Mouse (Mus musculus) stomach, embryonic 15.5 days (tissue): ENCODE measurements around the gene Gnai2. TPM values are rescaled to one million over a fixed set of nuclear protein-coding genes. Genes with fewer than 3 reads are reported as not detected.
A peak's percentile ranks its signal among the peaks of the same experiment; 100 is the strongest.

Experiments used
- ATAC-seq: fragments of 200-750 bp; cut with Nextera tagmentation; 2 replicates; pipeline ENCODE4 v1.8.0; 2017; ENCODE audit warnings: low read depth, moderate number of reproducible peaks, moderate TSS enrichment; ENCODE audit not compliant: insufficient read depth, low FRiP score
- H3K27ac ChIP-seq: fragments of 300-500 bp; sonication (generic); 2 replicates; pipeline ENCODE4 v1.5.1; 2015; ENCODE audit warnings: mild to moderate bottlenecking, inconsistent platforms
- H3K27me3 ChIP-seq: fragments of 300-500 bp; sonication (generic); replicated peaks from 2 replicates; pipeline ENCODE4 v1.6.1; 2015; ENCODE audit warnings: inconsistent platforms
- H3K36me3 ChIP-seq: fragments of 300-500 bp; sonication (generic); 2 replicates; pipeline ENCODE4 v1.6.1; 2015; ENCODE audit warnings: inconsistent platforms
- H3K4me1 ChIP-seq: fragments of 300-500 bp; sonication (generic); 2 replicates; pipeline ENCODE4 v1.6.1; 2015; ENCODE audit warnings: inconsistent platforms
- H3K4me2 ChIP-seq: fragments of 300-500 bp; sonication (generic); 2 replicates; pipeline ENCODE4 v1.6.1; 2015; ENCODE audit warnings: mild to moderate bottlenecking, inconsistent platforms
- H3K4me3 ChIP-seq: fragments of 300-500 bp; sonication (generic); replicated peaks from 2 replicates; pipeline ENCODE4 v1.5.1; 2015; ENCODE audit warnings: inconsistent platforms
- H3K9ac ChIP-seq: fragments of 300-500 bp; sonication (generic); 2 replicates; pipeline ENCODE4 v1.6.1; 2015; ENCODE audit warnings: inconsistent platforms
- H3K9me3 ChIP-seq: fragments of 300-500 bp; sonication (generic); 2 replicates; pipeline ENCODE4 v1.6.1; 2016; ENCODE audit warnings: inconsistent platforms
- WGBS: fragments of 180-500 bp; shearing (Covaris S2); methylation state at CpG from one replicate; pipeline ENCODE4 v1.1.7; 2015; 5-methylcytosine and 5-hydroxymethylcytosine counted together
- polyA plus RNA-seq: library from polyadenylated mRNA; unstranded; fragments of >200 nt; fragmentation: Nextera tagmentation; extraction: Ambion mirVana; gene quantifications from 2 replicates; pipeline ENCODE4 v1.2.1, GENCODE M21; 2015

The Gnai2 gene
- polyA plus RNA-seq, 1 experiment from 2014 or later, result 371 TPM

DNA sequence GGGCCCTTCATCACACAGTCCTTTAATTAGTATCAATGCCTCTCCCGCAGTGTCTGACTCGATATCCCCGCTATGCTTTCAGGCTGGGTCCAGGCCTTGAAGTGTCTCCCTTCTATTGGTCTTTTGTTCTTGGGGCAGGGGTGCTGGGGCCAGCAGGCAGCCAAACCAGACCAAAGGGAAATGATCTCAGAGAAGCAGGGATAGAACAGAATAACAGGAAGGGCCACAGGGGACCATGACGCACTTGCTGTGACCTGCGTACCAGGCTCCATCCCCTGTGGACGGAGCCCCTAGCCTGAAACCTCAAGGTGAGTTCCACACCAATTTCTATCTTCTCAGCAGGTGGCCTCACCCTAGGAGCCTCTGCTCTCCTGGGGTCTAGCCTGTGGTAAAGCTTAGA is 17.1 kb downstream of the Gnai2 start:
- no peak for ATAC-seq
- Histone ChIP-seq H3K9me3 (no peaks in the 10 kb centered on the region), H3K4me1 (peaks cover 31% of the 10 kb centered on the region), H3K36me3 (peaks cover 50% of the 10 kb centered on the region), H3K27me3 (no peaks in the 10 kb centered on the region), H3K9ac (no peak overlapping the region), H3K4me3 (no peak overlapping the region), H3K27ac (peak overlapping the region; percentile 85), H3K4me2 (no peak overlapping the region)
- 82% methylated on average over 6 of the region's 6 CpGs for WGBS

- whole genome bisulfite sequencing, result 77% methylated on average over 2 of the region's 2 CpGs
- no peak for ATAC-seq
- no peaks in the 10 kb centered on the region for H3K27me3 ChIP-seq
- no peak overlapping the region for H3K4me2 ChIP-seq
- peaks cover 50% of the 10 kb centered on the region for H3K36me3 ChIP-seq
- no peaks in the 10 kb centered on the region for H3K9me3 ChIP-seq
- H3K9ac ChIP-seq, result no peak overlapping the region
- H3K27ac ChIP-seq, result no peak overlapping the region
- H3K4me1 ChIP-seq, result peaks cover 35% of the 10 kb centered on the region
- H3K4me3 ChIP-seq, result no peak overlapping the region
Observed at GRCm38 (mm10) chr9:107617461-107617860, 17.7 kb downstream of the Gnai2 start.

DNA sequence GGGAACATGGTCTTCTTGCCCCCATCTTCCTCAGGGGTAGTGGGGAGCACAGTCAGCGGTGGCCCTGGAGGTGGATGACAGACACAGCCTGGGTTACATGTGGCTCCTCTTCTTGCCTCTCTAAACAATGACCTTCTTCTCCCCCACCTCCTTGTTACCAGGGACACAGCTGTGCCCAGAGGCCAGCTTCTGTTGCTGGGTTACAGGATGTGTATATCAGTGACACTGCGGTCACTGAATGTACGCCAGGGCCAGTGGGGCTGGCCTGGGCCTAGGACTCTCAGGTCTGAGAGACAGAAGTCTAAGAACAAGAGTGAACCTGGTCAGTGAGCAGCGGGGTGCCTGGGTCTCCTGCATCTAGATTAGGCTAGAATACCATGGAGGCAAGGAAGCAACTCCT is 20.1 kb downstream of the Gnai2 start:
- WGBS, result 76% methylated on average over 4 of the region's 4 CpGs
- H3K4me2 ChIP-seq, result no peak overlapping the region
- no peak for ATAC-seq
- no peak overlapping the region for H3K27ac ChIP-seq
- no peaks in the 10 kb centered on the region for H3K9me3 ChIP-seq
- H3K36me3 ChIP-seq, result peaks cover 44% of the 10 kb centered on the region
- no peak overlapping the region for H3K4me3 ChIP-seq
- H3K4me1 ChIP-seq, result peaks cover 37% of the 10 kb centered on the region
- no peak overlapping the region for H3K9ac ChIP-seq
- no peaks in the 10 kb centered on the region for H3K27me3 ChIP-seq

- H3K27ac ChIP-seq, result peak overlapping the region; percentile 88
- peaks cover 32% of the 10 kb centered on the region for H3K36me3 ChIP-seq
- 8% methylated on average over 12 of the region's 12 CpGs for WGBS
- no peak overlapping the region for H3K9ac ChIP-seq
- no peaks in the 10 kb centered on the region for H3K27me3 ChIP-seq
- H3K4me2 ChIP-seq, result peak overlapping the region; percentile 89
- peaks cover 34% of the 10 kb centered on the region for H3K4me1 ChIP-seq
- H3K4me3 ChIP-seq, result peak overlapping the region; percentile 40
- no peak for ATAC-seq
- no peaks in the 10 kb centered on the region for H3K9me3 ChIP-seq
Observed at GRCm38 (mm10) chr9:107612945-107613569, 22.1 kb downstream of the Gnai2 start.

- Histone ChIP-seq H3K9ac (peak overlapping the region; percentile 12; the same call in 1 of the 2 replicates), H3K4me1 (peaks cover 40% of the 10 kb centered on the region)
- 5% methylated on average over 44 of the region's 48 CpGs for WGBS
Observed at GRCm38 (mm10) chr9:107612191-107612944, 22.8 kb downstream of the Gnai2 start.

DNA sequence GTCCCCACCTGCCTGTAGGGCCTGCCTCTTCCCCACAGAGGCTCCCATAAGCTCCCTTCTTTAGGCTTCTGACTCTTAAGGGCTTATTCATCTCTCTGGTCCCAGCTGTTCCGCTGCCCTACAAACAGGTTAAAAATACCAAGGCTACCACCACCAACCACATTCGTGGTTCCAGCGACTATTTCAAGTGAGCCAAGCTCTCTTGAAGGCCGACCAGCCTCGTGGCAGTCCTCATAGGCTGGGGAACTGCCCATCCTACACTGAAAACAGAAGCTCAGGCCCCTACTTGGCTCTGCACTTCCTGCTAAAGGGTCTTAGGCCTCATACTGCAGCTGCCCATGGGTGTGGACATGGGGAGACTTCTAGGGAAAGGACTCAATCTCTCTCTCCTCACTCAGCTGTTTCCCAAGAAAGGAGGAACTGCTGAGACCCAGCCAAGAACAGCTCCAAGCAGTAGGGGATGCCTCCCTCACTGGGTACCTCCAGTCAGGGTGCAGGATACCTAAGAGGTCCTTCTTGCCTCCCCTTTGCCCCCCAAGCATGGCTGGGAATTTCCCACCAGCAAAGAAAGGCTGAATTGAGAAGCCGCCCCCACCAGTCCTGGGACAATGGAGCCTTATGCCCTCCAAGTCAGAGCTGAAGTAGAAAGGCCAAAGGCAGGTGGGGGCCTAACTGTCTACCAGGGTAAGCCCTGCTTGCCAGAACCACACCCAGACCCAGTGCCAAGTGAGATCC is 23.5 kb downstream of the Gnai2 start:
- ATAC-seq, result no peak
- Histone ChIP-seq H3K36me3 (peaks cover 23% of the 10 kb centered on the region), H3K4me3 (peak overlapping the region; percentile 40; the same call in 1 of the 2 replicates), H3K9me3 (no peaks in the 10 kb centered on the region), H3K27me3 (no peaks in the 10 kb centered on the region), H3K27ac (peak overlapping the region; percentile 90), H3K4me2 (peak overlapping the region; percentile 89; the same call in 1 of the 2 replicates), H3K9ac (no peak overlapping the region), H3K4me1 (peaks cover 46% of the 10 kb centered on the region)
- 64% methylated on average over 6 of the region's 6 CpGs for WGBS

More at GRCm38 (mm10) chr9:107612191-107612944, 22.8 kb downstream of the Gnai2 start:
- peak overlapping the region; percentile 40 for H3K4me3 ChIP-seq
- peak overlapping the region; percentile 89 for H3K4me2 ChIP-seq
- no peaks in the 10 kb centered on the region for H3K27me3 ChIP-seq
- no peaks in the 10 kb centered on the region for H3K9me3 ChIP-seq
- H3K27ac ChIP-seq, result peak overlapping the region; percentile 90
- H3K36me3 ChIP-seq, result peaks cover 28% of the 10 kb centered on the region
- peak; percentile 92 for ATAC-seq

GRCm38 (mm10) chr9:107609433-107609830 is 25.7 kb downstream of the Gnai2 start:
- H3K4me1 ChIP-seq, result peaks cover 56% of the 10 kb centered on the region

DNA sequence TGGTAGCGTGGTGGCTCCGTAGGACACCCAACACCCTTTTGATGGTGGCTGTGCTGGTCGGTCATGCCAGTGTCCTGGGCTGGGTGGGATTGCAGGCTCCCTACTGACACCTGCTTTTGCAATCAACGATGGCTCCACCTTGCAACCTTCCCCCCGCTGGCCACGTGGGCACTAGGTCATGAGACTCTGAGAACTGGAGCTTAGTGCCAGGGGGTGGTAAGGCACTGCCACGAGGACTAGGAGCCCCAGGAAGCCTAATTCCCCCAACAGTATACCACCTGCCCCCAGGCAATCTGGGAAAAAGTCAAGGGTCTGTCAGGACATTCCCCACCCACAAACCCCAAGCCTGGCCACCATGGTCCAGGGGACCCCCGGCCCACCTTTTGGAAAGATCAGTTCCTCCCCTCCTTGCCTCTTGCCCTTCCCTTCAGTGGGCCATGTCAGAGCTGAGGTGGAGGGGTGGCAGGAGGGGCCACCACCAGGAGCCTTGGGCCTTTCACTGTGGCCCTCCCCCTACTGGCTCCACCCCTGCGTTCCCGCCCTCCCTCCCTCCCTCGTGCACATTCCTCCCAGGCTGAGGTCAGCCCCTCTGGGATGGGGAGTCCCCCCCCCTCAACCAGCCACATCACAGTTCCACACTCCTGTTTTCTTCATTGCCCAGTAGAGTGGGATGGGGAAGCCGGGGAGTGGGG is 26.3 kb downstream of the Gnai2 start, which contains the start of gene Sema3b:
Sema3b (minus strand) TSS at position 489 of the 692 bp plus-strand sequence.
- no peaks in the 10 kb centered on the region for H3K9me3 ChIP-seq
- peak within 1 kb of the TSS; percentile 11; the same call in 1 of the 2 replicates for H3K4me2 ChIP-seq
- H3K4me1 ChIP-seq, result peaks cover 61% of the 10 kb centered on the region
- peak within 1 kb of the TSS; percentile 60 for H3K27ac ChIP-seq
- no peak for ATAC-seq
- 37% methylated on average over 12 of the region's 12 CpGs for WGBS
- 0 out of 2 replicates have a peak, but pooled peaks cover 3% of the 10 kb centered on the region for H3K36me3 ChIP-seq
- no peak within 1 kb of the TSS for H3K4me3 ChIP-seq
- H3K27me3 ChIP-seq, result no peaks in the 10 kb centered on the region
- no peak within 1 kb of the TSS for H3K9ac ChIP-seq

More at GRCm38 (mm10) chr9:107609433-107609830, 25.7 kb downstream of the Gnai2 start:
- Histone ChIP-seq H3K27me3 (no peaks in the 10 kb centered on the region), H3K9me3 (no peaks in the 10 kb centered on the region), H3K27ac (peak overlapping the region; percentile 17; the same call in 1 of the 2 replicates), H3K9ac (no peak overlapping the region), H3K4me3 (no peak overlapping the region), H3K36me3 (0 out of 2 replicates have a peak, but pooled peaks cover 6% of the 10 kb centered on the region), H3K4me2 (no peak overlapping the region)
- WGBS, result 65% methylated on average over 4 of the region's 4 CpGs
- ATAC-seq, result no peak

DNA sequence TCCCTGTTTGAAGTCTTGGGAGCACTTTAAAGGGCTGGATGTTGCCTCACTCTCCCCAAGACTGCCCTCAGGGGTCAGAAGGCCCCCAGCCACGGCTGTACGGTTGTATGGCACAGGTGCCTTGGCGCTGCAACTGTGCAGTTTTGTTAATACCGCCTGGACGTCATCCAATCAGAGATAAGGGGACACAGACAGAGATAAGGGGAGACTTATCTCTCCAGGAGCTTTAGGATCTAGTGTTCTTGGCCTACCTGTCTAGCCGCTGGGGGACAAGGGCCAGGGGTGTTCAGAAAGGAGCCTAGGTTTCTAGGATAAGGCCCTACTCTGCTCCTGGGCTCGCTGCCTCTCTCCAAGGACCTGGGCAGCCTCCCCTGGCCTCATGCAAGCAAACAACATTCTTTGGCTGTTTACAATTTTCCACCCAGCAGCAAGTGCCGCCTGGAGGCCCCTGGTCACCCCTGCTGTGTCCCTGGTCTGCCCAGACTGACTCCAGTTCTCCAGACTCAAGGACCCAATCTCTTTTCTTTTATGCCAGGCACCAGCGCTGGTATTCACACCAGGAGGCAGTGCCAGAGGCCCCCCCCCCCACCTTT is 27.4 kb downstream of the Gnai2 start:
- peak overlapping the region; percentile 11; the same call in 1 of the 2 replicates for H3K4me2 ChIP-seq
- no peaks in the 10 kb centered on the region for H3K27me3 ChIP-seq
- H3K27ac ChIP-seq, result peak overlapping the region; percentile 60
- no peak overlapping the region for H3K9ac ChIP-seq
- H3K4me1 ChIP-seq, result peaks cover 60% of the 10 kb centered on the region
- no peaks in the 10 kb centered on the region for H3K36me3 ChIP-seq
- H3K4me3 ChIP-seq, result no peak overlapping the region
- H3K9me3 ChIP-seq, result no peaks in the 10 kb centered on the region
- no peak for ATAC-seq
- 51% methylated on average over 9 of the region's 9 CpGs for WGBS

GRCm38 (mm10) chr9:107607036-107607435 is 28.1 kb downstream of the Gnai2 start:
- Histone ChIP-seq H3K36me3 (no peaks in the 10 kb centered on the region), H3K27ac (peak overlapping the region; percentile 60), H3K4me3 (peak overlapping the region; percentile 7; the same call in 1 of the 2 replicates), H3K4me2 (peak overlapping the region; percentile 38), H3K9me3 (no peaks in the 10 kb centered on the region), H3K4me1 (peaks cover 58% of the 10 kb centered on the region), H3K9ac (no peak overlapping the region), H3K27me3 (no peaks in the 10 kb centered on the region)
- no peak for ATAC-seq
- 55% methylated on average over 2 of the region's 2 CpGs for WGBS

DNA sequence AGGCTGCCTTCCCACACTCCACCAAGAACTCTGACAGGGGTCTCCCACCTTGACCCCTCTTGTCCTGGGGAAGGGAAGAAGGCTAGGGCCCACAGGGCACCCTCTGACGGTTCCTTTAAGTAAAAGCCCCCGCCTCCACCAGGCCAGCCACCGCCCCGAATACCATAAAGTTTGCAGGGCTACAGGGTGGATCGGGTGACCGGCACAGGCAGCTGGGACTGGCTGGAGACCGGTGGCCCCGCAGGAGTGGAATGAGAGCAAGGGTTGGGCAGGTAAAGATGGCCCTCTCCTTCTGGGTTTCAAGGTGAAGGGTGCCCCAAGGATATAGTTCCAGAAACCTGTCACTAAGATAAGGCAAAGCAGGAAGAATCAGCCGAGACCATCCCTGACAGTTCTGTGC is 28.6 kb downstream of the Gnai2 start:
- Histone ChIP-seq H3K27ac (peak overlapping the region; percentile 38), H3K9me3 (no peaks in the 10 kb centered on the region), H3K36me3 (no peaks in the 10 kb centered on the region), H3K4me1 (peaks cover 54% of the 10 kb centered on the region), H3K4me2 (peak overlapping the region; percentile 38), H3K27me3 (no peaks in the 10 kb centered on the region), H3K9ac (no peak overlapping the region), H3K4me3 (peak overlapping the region; percentile 7; the same call in 1 of the 2 replicates)
- 19% methylated on average over 9 of the region's 9 CpGs for whole genome bisulfite sequencing
- no peak for ATAC-seq
